Mouse (Mus musculus) erythroblast, embryonic 14.5 days (primary cell): Measurements from ENCODE around the gene Def6.

ENCODE experiments used
- GATA1 ChIP-seq: IDR thresholded peaks from 2 replicates; pipeline ENCODE4 v1.6.1; 2012; ENCODE audit warnings: low read length, inconsistent platforms, mixed read lengths
- TAL1 ChIP-seq: IDR thresholded peaks from 3 replicates; pipeline ENCODE4 v1.6.1; 2012; ENCODE audit warnings: low read length, inconsistent platforms, mixed read lengths

DNA sequence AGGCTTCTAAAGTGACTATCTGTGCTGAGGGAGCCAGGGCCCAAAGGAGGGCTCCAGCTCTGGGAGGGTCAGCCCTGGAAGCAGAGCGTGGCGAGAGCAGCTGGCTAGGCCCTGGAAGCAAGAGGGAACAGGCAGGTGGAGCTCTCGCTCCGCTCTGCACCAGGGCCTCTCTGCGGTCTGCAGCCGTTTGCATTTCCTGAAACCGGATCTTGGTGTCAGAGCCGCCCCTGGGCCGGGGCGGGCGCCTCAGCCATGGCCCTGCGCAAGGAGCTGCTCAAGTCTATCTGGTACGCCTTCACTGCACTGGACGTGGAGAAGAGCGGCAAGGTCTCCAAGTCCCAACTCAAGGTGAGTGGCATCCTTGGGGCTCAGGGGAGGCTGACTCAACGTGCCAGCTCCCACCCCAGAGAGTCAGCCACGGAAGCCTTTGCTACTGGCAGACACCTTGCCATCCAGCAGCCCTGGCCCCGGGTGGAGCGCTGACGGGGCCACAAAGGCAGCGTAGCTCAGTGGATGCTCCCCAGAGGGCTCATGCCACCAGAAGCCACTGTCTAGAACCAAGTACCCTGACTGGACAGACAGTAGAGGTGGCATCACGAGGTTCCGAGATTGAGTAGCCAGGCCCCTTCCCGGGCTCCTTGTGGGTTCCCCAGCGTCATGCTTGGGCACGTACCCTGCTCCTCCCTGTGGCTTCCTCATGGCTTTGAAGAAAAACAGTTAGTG is at the start of gene Def6:
- TF ChIP-seq TAL1 (no peak), GATA1 (no peak)
